Mouse (Mus musculus) CD4-positive, CD25-positive, alpha-beta regulatory T cell, adult 2 months (primary cell): Measurements from ENCODE around the gene Gcnt3.

ENCODE experiments used
- DNase-seq: peaks from one replicate; pipeline ENCODE4 v3.0.0-alpha.2; 2012; ENCODE audit warnings: low read depth, low spot score

Gcnt3 gene

DNA sequence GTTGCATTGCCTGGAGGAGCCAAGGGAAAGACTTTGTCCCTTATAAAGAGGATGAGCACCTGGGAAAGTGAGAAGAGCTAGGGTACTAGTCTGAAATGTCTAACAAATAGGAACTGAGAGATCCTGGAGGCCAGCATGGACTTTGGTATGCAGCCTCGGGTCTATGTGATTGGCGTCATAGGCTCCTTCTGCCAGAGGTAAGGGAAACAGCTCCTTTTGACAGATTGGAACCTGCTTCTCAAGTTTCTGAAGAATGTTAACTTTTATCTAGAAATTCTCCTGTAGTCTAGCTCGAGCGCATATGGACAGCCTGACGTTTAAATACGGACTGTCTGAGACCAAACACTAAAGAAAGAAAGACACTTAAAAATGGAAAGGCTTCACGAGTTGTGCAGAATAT is at the start of gene Gcnt3:
Gene Gcnt3 (minus strand): TSS at position 101 of the 400 bp plus-strand sequence.
- no peak for DNase-seq

DNA sequence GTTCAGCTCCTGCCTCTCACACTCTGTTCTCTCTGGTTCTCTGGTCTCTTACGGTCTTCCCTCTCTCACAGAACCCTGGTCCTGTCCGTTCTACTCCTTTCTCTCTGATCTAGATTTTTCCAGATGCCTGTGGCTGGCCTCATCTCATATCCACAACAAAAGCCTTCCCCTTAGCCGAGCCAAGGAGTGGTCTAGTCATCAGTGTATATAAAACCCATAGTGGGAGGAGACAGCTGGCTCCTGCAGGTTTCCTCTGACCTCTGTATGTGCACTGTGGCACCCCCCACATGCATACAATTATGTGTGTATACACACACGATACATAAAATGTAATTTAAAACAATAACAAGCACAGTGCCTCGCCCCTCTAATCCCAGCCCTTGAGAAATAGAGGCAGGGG is 49.5 kb upstream of the Gcnt3 start:
- no peak for DNase-seq

DNA sequence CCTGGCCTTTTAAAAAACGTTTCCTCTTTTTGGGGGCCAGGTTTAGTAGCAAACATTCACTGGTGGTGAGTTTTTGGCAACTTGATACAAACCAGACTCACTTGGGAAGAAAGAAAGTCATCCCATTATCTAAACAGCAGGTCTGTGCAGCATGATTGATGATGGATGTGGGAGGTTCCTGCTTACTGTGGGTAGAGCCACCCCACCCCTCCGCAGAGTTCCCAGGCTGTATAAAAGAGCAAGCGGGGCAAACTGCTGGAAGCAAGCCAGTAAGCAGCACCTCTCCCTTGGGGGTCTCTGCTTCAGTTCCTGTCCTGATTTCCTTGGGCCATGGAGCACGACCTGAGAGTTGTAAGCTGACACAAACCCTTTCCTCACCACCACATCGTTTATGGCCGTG is 48.2 kb upstream of the Gcnt3 start:
- no peak for DNase-seq

DNA sequence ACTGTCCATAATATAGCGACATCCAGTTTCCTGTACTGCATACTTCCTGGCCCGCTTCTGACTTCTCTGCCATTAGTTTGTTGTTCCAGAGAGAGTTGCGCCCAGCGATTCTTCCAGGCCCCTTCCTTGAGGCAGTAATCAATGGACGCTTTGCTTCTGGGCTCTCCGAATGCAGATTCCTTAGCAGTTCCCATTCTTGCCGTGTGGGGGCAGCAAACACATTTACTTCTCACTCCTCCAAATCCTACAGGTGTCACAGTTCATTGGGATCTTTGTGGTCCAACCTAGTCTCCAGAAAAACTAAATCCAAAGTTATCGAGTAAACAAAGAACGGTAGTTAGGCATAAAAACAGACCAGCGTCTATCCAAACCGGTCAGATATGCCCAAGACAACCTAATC is 46.2 kb upstream of the Gcnt3 start:
- peak; percentile 45 for DNase-seq

DNA sequence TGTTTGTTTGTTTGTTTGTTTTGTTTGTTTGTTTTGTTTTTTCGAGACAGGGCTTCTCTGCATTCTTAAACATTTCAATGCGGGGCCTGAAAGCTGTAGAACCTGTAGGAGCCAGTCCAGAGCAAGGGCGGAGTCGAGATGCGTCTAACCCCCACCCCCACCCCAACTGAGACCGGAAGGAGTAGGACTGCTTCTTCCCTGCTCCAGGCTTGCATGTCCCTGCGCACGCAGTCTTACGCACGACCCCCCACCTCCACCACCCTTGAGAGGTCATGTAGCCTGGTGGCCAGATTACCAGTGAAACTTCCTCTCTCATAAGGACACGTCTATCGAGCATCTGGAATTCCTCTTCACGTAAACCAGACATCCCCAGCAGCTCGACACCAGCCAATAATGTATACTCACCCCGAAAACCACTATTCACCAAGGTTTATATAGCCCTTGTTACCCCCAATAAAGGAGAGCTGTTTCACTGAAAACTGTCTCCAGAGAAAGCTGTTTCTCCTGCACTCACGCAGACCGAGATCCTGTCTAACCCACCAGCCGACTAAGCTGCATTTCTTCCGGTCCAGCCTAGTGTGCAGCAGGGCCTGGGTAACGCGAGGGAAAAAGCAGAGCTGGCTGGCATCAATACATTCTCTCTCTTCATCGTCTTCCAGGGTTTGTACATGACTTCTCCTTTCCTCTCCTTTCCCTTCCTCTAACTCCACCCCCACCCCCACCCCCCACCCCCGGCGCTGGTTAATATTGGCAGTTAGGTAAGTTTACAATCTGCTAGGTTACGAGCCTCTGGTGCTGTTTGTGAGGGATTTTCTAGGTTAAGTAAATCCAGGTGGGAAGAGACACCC is 44.7 kb upstream of the Gcnt3 start:
- DNase-seq, result peak; percentile 27

DNA sequence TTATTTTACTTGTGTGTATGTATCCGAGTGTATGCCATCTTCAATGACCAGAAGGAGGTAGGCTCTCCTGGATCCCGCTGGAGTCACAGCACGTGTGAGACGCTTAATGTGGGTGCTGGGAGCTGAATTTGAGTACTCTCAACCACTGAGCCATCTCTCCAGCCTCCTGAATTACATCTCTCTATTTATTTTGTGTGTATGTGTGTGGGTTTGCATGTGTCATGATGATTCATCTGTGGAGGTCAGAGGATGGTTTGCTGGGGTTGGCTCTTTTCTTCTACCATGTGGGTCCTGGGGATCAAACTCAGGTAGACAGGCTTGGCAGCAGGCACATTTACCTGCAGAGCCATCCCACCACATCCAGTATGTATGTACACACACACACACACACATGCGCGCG is 43.9 kb upstream of the Gcnt3 start:
- no peak for DNase-seq

DNA sequence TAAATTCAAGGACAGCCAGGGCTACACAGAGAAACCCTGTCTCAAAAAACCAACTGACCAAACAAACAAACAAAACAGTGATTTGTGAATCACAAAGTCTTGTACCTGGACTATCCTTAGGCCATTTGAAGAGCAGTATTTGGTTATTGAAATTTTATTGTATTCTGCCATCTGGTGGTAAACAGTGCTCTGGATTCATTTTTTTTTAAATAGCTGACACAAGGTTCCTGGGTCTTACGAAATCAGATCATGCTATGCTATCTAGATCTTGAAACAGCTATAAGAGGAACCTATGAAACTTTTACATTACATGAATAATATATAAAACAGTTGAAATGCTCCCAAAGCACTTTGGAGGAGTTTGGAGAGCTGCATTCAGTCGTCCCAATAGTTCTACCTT is 43.1 kb upstream of the Gcnt3 start:
- peak; percentile 67 for DNase-seq

DNA sequence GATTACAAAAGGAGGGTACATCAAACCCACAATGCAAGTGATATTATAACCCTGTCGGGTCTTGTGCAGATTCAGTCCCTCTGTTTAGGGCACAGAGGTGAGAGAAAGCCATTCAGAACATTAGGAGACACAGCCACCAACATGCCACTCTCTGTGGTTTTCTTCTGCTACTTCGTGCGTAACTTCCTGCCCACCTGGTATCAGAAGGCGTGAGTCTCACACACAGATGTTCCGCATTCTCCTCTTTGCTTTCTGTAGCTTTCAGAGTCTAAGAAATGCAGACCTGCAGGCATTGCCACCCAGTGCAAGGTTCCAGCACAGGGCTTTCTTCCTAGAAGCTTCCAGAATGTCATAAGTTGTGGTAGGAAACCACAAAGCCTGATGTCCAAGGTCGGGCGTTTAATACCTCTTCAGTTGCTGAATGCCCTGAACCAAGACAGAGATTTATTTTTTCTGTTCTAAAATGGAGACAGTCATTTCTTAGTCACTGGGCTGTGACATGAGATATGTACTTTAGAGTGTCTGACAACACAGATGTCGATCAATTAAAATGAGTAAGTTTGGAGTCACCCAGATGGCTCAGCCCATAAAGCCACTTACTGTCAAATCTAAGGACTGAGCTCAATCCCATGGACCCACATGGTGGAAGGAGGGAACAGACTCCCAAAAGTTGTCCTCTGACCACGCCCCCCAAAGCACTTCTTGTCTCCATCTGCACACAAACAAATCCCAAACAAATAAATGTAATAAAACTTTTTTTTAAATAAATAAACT is 42.3 kb upstream of the Gcnt3 start:
- DNase-seq, result peak; percentile 80

DNA sequence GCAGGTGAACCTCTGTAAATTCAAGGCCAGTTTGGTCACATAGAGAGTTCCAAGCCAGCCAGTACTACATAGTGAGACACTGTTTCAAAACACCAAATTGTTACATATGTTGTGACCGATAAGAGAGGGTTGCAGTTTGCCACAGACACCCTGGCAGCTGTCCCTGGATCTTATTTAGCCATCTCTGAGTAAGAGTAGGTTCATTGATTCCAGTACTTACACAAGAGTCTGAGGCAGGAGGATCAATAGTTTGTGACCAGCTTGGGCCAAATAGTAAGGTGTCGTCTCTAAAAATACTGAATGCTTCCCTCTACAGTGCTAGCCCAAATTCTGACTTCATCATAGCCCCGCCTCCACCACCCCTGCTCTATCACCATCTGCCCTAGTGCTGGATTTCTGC is 40.1 kb upstream of the Gcnt3 start:
- no peak for DNase-seq

DNA sequence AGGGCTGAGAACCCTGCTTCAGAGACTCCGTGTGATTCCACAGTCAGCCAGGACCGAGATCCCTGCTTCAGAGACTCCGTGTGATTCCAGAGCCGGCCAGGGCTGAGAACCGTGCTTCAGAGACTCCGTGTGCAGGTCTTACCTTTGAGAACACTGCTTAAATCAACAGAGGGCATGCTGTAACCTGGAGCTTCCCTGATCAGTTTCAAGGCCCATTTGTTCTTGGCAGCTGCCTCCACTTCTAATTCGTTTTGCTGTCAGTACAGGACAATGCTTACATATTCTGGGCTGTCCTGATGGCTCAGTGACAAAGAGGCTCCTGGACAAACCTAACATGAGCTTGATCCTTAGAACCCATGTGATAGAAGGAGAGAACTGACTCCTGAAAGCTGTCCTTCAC is 39.3 kb upstream of the Gcnt3 start:
- DNase-seq, result no peak

DNA sequence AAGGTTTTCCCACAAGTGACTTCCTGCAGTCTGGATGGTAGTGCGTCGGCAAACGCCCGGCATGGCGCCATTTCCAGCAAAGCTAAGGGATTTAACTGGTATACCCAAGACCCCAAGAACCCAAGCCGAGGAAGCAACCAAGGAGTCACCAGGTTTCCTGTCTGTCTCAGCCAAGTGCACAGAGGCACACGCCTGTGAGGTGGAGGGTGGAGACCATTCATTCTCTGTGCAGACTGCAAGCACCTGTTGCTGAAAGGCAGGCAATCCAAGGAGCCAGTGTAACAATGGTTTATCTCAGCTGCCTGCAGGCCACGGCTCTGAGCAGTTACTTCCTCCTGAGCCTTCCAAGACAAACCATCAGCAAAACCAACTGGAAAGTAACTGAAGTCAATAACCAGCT is 34.5 kb upstream of the Gcnt3 start:
- no peak for DNase-seq

DNA sequence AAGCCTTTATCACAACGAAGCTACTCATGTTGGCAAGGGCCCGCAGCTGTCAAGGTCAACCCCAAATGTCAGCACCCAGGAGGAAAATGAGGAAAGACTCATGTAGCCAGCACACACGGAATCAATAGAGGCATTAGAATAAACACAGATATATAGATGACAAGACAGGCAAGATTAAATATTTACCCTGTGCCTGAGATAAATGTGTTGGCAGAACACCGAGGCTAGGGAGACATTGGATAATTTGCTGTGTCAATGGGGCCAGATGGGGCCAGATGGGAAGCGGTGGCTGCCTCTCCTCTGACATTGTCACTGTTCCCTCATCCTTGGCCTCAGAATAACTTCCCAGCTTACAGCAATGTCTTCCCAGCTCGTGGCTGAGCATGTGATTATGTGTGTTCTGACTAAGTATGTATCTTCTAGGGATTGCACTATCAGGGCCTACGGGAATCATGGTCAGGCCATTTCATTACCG is 32.1 kb upstream of the Gcnt3 start:
- DNase-seq, result no peak

DNA sequence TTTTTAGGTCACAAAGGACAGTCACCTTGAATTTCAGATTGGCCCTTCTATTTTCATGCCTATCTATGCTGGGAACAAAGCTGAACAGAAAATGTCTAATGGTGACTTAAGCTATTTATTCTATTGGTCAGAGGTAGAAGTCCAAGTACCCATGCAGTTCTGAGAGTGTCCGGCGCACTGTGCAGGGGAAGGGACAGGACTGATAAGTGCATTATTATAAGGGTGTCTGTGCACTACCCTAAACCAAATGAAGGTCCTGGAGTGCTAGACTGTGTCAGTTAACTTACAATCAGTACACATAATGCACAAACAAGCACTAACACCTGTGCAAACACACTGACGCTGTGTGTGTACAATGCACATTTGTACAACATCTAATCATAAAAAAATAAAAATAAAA is 29.6 kb upstream of the Gcnt3 start:
- no peak for DNase-seq

DNA sequence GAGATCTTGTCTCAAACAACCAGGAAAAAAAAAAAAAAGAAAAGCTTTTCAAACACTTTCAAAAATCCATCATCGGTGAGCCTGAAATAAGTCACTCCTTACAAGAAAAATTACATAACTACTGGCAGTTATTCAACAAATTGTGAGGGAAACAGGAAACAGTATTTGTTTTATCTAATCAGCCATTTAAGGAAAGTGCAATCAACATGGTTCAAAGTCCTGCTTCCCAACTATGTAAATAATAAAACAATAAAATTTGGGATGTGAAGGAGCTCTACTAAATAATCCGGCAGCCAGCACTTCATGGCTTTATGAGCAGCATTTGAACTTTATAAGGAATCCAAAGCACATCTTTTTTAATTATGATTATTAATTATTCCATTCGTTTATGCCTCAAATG is 24.1 kb upstream of the Gcnt3 start:
- DNase-seq, result no peak

DNA sequence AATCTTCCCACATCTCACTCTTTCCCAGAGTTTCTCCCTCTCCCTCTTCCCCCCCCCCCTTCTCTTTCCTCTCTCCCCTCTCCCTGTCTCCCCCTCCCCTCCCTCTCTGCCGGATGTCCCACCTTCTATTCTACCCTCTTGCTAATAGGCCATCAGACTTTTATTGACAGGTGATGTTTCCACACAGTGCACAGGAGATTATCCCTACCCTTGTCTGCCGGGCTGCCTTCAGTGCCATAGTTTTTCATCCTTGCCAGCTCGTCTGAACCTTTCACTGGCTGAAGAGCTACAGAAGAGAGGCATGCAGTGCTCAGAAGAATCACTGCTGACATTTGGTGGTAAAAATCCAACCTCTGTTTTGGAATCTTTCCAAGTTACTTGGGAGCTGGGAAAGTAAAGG is 15.5 kb upstream of the Gcnt3 start:
- no peak for DNase-seq

DNA sequence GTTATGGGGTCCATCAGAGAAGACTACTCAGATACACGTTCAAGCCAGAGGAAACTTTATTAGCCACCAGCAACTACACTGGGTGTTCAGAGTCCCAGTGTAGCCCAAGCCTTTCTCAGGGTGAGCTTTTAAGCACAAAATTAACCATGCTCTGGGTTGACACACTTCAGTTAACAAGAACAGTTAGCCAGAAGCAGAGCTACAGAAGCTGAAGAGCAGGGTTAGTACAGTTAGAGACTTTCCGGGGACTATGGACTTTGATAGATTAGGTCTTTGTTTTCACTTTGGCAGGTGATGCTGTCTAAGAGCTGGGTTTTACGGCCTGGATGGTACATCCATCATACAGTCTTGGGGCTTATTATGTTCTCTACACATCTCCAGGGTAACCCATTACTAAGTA is 14.8 kb upstream of the Gcnt3 start:
- DNase-seq, result no peak

DNA sequence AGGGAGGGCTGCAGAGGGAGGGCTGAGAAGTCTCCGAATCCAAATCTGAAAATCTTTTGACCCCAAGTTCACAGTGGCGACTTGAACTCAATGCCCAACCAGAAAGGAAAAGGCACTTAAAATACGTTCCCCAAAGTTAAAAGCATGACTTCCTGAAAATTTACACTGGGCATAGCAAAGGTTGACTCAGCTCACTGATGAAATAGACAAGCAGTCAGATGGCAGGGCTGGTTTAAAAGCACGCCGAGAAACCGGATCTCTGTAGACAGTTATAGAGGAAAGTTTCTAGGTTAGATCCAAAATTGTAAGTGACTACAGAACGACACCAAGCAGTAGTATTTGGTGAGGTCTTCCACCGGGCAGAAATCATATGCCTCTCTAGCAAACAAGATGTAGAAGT is 12.0 kb upstream of the Gcnt3 start:
- no peak for DNase-seq

DNA sequence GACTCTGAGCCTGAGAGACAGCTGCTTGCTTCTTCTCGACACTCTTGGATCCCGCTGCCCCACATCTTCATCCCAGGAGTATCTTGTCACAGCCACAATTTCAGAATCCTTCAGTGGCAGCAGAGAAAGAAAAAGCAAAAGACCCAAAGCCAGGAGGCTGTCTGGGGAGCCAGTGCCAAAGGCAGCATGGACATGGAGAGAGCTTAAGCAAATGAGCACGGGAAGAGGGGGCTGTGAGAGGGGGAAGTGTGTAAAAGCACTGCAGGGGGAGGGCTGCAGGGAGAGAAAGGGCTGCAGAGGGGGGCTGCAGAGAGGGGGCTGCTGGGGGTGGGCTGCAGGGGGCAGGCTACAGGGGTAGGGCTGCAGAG is 11.5 kb upstream of the Gcnt3 start:
- DNase-seq, result no peak

DNA sequence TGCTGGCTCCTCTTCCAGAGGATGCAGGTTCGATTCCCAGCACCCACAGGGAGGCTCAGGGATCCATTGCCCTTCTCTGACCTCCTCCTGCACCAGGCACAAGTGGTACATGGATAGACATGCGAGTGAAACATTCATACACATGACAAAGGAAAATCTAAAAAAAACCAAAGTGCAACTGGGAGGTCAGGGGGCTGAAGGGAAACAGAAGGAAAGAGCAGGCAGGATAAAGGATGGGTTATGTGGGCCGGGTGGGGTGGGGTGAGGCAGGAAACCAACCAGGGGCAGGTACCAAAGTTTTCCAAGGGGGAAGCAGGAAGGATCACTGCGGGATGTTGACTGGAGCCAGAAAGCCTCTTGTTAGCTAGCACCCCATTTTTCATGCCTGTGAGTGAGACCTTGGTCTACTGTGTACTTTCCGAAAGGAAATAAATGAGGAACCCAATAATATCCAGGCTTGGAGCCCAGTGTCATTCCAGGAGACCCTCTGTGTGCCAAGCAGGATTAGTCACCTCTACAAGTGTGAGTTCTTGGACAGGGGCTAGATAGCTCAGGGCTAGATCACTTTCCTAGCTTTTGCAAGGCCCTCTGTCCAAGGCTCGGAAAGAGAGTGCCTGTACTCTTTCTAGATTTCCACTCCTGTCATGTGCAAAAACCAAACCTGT is 11.0 kb upstream of the Gcnt3 start:
- DNase-seq, result no peak

DNA sequence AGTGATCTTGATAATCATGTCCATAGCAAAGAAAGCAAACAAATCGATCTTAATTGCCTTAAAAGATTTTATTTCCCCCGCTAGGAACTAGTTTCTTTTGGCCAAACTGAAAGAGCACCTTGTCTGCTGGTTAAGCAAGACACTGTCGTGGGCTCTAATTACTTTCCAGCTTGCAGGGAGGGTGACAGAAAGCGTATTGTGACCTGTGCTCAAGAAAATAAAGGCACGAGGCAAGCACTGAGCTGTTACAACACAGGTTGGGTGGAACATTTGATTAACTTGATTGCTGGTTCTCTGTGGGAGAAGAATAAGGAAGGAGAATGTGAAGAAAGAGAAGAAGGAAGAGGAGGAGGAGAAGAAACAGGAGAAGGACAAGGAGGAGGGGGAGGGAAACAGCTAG is 10.4 kb upstream of the Gcnt3 start:
- no peak for DNase-seq

DNA sequence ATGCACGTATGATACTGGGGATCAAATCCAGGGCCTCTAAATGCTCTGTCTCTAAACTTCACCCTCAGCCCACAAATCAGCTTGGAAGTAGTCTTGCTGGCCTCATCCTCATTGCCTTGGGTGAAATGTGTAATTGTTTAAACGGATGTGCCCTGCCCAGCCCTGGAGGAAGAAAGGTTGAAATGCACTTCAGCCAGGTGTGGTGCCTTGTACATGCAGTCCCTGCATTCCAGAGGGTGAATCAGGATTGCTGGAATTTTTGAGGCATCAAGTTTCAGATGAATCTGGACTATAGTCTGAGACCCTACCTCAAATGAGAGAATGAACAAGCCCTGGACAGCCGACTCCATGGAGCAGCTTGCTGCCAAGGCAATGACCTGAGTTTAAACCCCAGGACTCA is 10.0 kb upstream of the Gcnt3 start:
- no peak for DNase-seq

DNA sequence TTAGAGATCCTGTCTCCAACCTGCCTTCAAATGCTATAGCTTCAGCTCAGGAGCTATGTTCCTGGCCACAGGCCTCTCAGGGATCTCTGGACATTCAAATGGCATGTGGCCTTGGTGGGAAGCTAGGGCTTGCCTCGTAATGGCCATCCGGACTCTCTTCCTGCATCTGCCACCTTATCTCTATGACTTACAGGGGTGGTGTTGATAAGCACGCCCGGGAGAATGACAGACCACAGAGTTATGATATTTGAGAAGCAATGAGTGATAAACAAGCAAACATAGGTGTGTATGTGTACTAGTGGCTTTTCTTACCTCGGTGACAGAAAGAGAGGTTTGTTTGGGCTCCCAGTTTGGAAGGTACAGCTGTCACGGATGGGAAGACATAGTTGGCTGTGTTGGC is 8.4 kb upstream of the Gcnt3 start:
- no peak for DNase-seq

DNA sequence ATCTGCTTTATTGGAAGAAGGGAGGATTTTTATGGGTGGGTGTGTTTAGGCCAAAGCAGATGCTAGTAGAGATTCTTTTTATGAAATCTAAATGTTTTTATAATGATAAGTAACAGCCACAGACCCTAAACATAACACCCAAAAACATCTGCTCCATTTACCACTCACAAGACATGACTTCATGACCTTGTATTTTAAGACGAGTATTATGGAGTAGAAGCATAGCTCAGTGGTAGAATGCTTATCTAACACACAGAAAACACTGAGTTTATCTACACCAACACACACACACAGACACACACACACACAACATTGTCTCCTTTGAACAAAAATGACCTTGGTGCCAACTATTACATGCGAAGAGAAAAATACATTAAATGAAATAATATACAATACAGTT is 7.0 kb upstream of the Gcnt3 start:
- no peak for DNase-seq
